Comparison of ENCODE assay signal across 10 mouse cellular contexts in the genomic region with DNA sequence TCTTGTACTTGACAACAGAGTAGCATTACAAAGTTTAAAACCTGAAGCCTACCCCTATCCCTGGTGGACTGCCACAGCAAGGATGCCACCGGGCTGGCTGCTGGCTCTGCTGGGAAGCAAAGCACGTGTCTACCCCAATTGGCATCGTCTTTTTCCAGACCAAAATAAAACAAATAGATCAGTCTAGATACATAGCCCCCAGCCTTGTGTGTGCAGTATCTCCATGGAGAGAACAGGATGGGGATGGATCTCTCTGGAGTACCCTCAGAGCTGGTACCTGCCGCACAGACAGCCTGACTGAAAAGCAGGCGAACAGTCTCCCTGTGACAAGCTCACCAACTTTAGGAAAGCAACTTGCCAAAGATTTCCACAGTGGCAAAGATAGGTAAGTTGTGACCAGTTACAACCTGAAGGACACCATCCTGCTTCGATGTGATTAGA. TPM values are rescaled to one million over a fixed set of nuclear protein-coding genes. Genes with fewer than 3 reads are reported as not detected.
DNase-seq lines count a peak whose midpoint lies in the region; ATAC-seq and TF ChIP-seq lines count a peak whose summit lies in the region.
"Had no signal": no experiment of that assay in that cellular context is flagged by ENCODE, and none has a peak within 500 bp of the region (broad histone marks: within the 10 kb centered on the region; RNA-seq: fewer than 3 reads in every experiment).

No protein-coding gene starts in this region.

- H3K4me3 ChIP-seq in heart, embryonic 11.5 days (ENCODE audit: low read depth, low read length) = no peak overlapping the region
- no peak overlapping the region for H3K4me3 ChIP-seq in heart, embryonic 15.5 days
- H3K4me3 ChIP-seq in midbrain, embryonic 11.5 days (ENCODE audit: low read depth, low read length) = no peak overlapping the region
- no peak overlapping the region for H3K4me3 ChIP-seq in thymus, adult 2 months (ENCODE audit: control insufficient read depth, insufficient read depth, low read length)

- H3K27me3 ChIP-seq in heart, embryonic 11.5 days (ENCODE audit: control insufficient read depth, insufficient read depth, low read length) = no peaks in the 10 kb centered on the region
- no peaks in the 10 kb centered on the region for H3K27me3 ChIP-seq in heart, embryonic 15.5 days
- H3K27me3 ChIP-seq in midbrain, embryonic 11.5 days (ENCODE audit: control insufficient read depth, insufficient read depth, low read length) = no peaks in the 10 kb centered on the region
- no peaks in the 10 kb centered on the region; the same call in 1 of the 2 replicates for H3K27me3 ChIP-seq in thymus, adult 2 months (ENCODE audit: control insufficient read depth, insufficient read depth, low read length)

- no peak for ATAC-seq in heart, embryonic 11.5 days (replicated peaks; ENCODE audit: insufficient number of reproducible peaks, low FRiP score, low TSS enrichment)
- no peak for ATAC-seq in heart, embryonic 15.5 days (replicated peaks; ENCODE audit: insufficient number of reproducible peaks, insufficient read depth, low FRiP score, low read depth)
- no peak for ATAC-seq in midbrain, embryonic 11.5 days (ENCODE audit: low FRiP score)

- H3K4me1 ChIP-seq in heart, embryonic 11.5 days (ENCODE audit: control insufficient read depth, insufficient read depth, low read length) = peaks cover 62% of the 10 kb centered on the region
- H3K4me1 ChIP-seq in heart, embryonic 15.5 days (replicated peaks) = peaks cover 62% of the 10 kb centered on the region
- peaks cover 70% of the 10 kb centered on the region for H3K4me1 ChIP-seq in midbrain, embryonic 11.5 days (ENCODE audit: control insufficient read depth, insufficient read depth, low read length)
- H3K4me1 ChIP-seq in thymus, adult 2 months (replicated peaks; ENCODE audit: control insufficient read depth, insufficient read depth, low read length) = peaks cover 10% of the 10 kb centered on the region

- peak overlapping the region; percentile 22; the same call in 1 of the 2 replicates for H3K4me2 ChIP-seq in heart, embryonic 11.5 days
- H3K4me2 ChIP-seq in heart, embryonic 15.5 days = peak overlapping the region; percentile 47; the same call in 1 of the 2 replicates
- peak overlapping the region; percentile 76 for H3K4me2 ChIP-seq in midbrain, embryonic 11.5 days

- no peak for TF ChIP-seq CTCF in brain, embryonic 14.5 days (IDR thresholded peaks at IDR 0.05; ENCODE audit: borderline replicate concordance, extremely low read depth, insufficient read depth, insufficient read length)
- no peak for TF ChIP-seq CTCF in thymus, adult 2 months (IDR thresholded peaks at IDR 0.05; ENCODE audit: borderline replicate concordance, control insufficient read depth, extremely low read depth, insufficient read depth, low read length, poor library complexity)

- H3K9ac ChIP-seq in heart, embryonic 11.5 days (ENCODE audit: low read depth, low read length) = 0 out of 2 replicates have a peak overlapping the region, but pooled peaks have one; percentile 40
- H3K9ac ChIP-seq in heart, embryonic 15.5 days = no peak overlapping the region
- peak overlapping the region; percentile 31 for H3K9ac ChIP-seq in midbrain, embryonic 11.5 days (ENCODE audit: low read length)

- intact Hi-C loops in heart, postnatal 36 days (cut with DNase I) = loop anchor here (5.0 kb wide), 2 partner anchors 83 to 118 kb away; no protein-coding TSS in a partner anchor

- no peaks in the 10 kb centered on the region for H3K9me3 ChIP-seq in heart, embryonic 11.5 days (replicated peaks; ENCODE audit: control insufficient read depth, low read length)
- no peaks in the 10 kb centered on the region for H3K9me3 ChIP-seq in heart, embryonic 15.5 days (replicated peaks)
- H3K9me3 ChIP-seq in midbrain, embryonic 11.5 days (ENCODE audit: control insufficient read depth, low read length) = no peaks in the 10 kb centered on the region

- no peak for DNase-seq in heart, postnatal 36 days
- DNase-seq in brain, embryonic 14.5 days (ENCODE audit: low read depth) = peak; percentile 51
- peak; percentile 91 for DNase-seq in midbrain, embryonic 11.5 days (ENCODE audit: low spot score, missing footprints)
- no peak for DNase-seq in thymus, adult 2 months
- DNase-seq in layer of hippocampus, postnatal 14 days (ENCODE audit: low spot score in 2 of 2) = no peak
- no peak for DNase-seq in cerebellum, postnatal 4 days (ENCODE audit: low spot score in 2 of 2)
- DNase-seq: lung, postnatal 36 days; thymus, postnatal 14 days had no signal

- no peak for TF ChIP-seq POLR2A in brain, embryonic 14.5 days (IDR thresholded peaks at IDR 0.05; ENCODE audit: borderline replicate concordance, extremely low read depth, insufficient read depth, insufficient read length, poor library complexity, severe bottlenecking)
- no peak for TF ChIP-seq POLR2A in thymus, adult 2 months (IDR thresholded peaks at IDR 0.05; ENCODE audit: control insufficient read depth, extremely low read depth, insufficient read depth, low read length, poor library complexity)

- no peak overlapping the region for H3K27ac ChIP-seq in heart, embryonic 11.5 days (ENCODE audit: low read depth, low read length)
- peak overlapping the region; percentile 59 for H3K27ac ChIP-seq in heart, embryonic 15.5 days
- 0 out of 2 replicates have a peak overlapping the region, but pooled peaks have one; percentile 30 for H3K27ac ChIP-seq in midbrain, embryonic 11.5 days (ENCODE audit: low read depth, low read length)
- H3K27ac ChIP-seq in thymus, adult 2 months (ENCODE audit: control insufficient read depth, insufficient read depth, low read length) = no peak overlapping the region

- WGBS in heart, embryonic 11.5 days (ENCODE audit: insufficient replicate concordance) = 58% methylated on average over 6 of the region's 6 CpGs
- WGBS in heart, embryonic 15.5 days = 60% methylated on average over 6 of the region's 6 CpGs
- 36% methylated on average over 6 of the region's 6 CpGs for WGBS in midbrain, embryonic 11.5 days
- WGBS in thymus, adult 2 months = 88% methylated on average over 6 of the region's 6 CpGs

- no peaks in the 10 kb centered on the region for H3K36me3 ChIP-seq in heart, embryonic 11.5 days (ENCODE audit: control insufficient read depth, insufficient read depth, low read length)
- H3K36me3 ChIP-seq in heart, embryonic 15.5 days = no peaks in the 10 kb centered on the region
- H3K36me3 ChIP-seq in midbrain, embryonic 11.5 days (ENCODE audit: control insufficient read depth, insufficient read depth, low read length) = no peaks in the 10 kb centered on the region
- H3K36me3 ChIP-seq in thymus, adult 2 months (ENCODE audit: control insufficient read depth, insufficient read depth, low read length) = no peaks in the 10 kb centered on the region

RNA-seq across cellular contexts. Expression of a gene that starts 11.9 kb away (rescaled TPM):
- polyA plus RNA-seq in heart, embryonic 11.5 days (2014; fragmentation: Nextera tagmentation; extraction: Ambion mirVana) = 27.2 and 27.5 TPM in 2 replicates
- 10 to 100 TPM; 53.1 to 54.2 TPM for total RNA-seq in heart, postnatal 36 days (2021)
- polyA plus RNA-seq in brain, embryonic 14.5 days (2012; rRNA removed) = 33.3 and 46.5 TPM in 2 replicates
- polyA plus RNA-seq in heart, embryonic 15.5 days (2015; fragmentation: Nextera tagmentation; extraction: Ambion mirVana) = 21.4 and 28.7 TPM in 2 replicates
- polyA plus RNA-seq in midbrain, embryonic 11.5 days (2014; fragmentation: Nextera tagmentation; extraction: Ambion mirVana) = 61.2 and 69.9 TPM in 2 replicates
- 6.5 and 8.7 TPM in 2 replicates for polyA plus RNA-seq in thymus, adult 2 months (2012; rRNA removed)
- 100 to 1,000 TPM; 345 to 384 TPM for total RNA-seq in layer of hippocampus, postnatal 14 days (2021)

Comparison
In these comparisons a context has a peak if more than half of its experiments do, and no peak if none do; other contexts are left out.
1. H3K27ac ChIP-seq: peak in heart, embryonic 15.5 days (single experiment) and midbrain, embryonic 11.5 days (single experiment); none in heart, embryonic 11.5 days (single experiment) and thymus, adult 2 months (single experiment).
2. H3K4me2 ChIP-seq: peak in every context shown above with its lines; median percentile 76 in midbrain, embryonic 11.5 days; 47 in heart, embryonic 15.5 days; 22 in heart, embryonic 11.5 days.
3. DNase-seq: peak in brain, embryonic 14.5 days (single experiment) and midbrain, embryonic 11.5 days (single experiment); none in heart, postnatal 36 days (0 of 2), thymus, adult 2 months (single experiment), layer of hippocampus, postnatal 14 days (0 of 2) and cerebellum, postnatal 4 days (0 of 2).